Mouse (Mus musculus) thymus, postnatal 36 days (tissue): ENCODE measurements around the gene Hmgcl.
A peak's percentile ranks its signal among the peaks of the same experiment; 100 is the strongest.

ENCODE experiments used
- DNase-seq, 2 experiments: peaks; one replicate each; pipeline ENCODE4 v3.0.0; 2022; ENCODE audit warnings: mixed read lengths in 2 of 2

Hmgcl gene

GRCm38 (mm10) chr4:135986943-135987710 is 40.9 kb downstream of the Hmgcl start, which contains the start of gene Pithd1:
TSS of gene Pithd1 (minus strand) at chr4:135987264.
- peak; percentile 93 to 95 for DNase-seq

GRCm38 (mm10) chr4:135987714-135988113 is 41.5 kb downstream of the Hmgcl start:
- no peak for DNase-seq

- no peak for DNase-seq
Observed at GRCm38 (mm10) chr4:135993941-135994340, 47.7 kb downstream of the Hmgcl start.

GRCm38 (mm10) chr4:135995118-135995517 is 48.9 kb downstream of the Hmgcl start:
- DNase-seq: no peak

DNA sequence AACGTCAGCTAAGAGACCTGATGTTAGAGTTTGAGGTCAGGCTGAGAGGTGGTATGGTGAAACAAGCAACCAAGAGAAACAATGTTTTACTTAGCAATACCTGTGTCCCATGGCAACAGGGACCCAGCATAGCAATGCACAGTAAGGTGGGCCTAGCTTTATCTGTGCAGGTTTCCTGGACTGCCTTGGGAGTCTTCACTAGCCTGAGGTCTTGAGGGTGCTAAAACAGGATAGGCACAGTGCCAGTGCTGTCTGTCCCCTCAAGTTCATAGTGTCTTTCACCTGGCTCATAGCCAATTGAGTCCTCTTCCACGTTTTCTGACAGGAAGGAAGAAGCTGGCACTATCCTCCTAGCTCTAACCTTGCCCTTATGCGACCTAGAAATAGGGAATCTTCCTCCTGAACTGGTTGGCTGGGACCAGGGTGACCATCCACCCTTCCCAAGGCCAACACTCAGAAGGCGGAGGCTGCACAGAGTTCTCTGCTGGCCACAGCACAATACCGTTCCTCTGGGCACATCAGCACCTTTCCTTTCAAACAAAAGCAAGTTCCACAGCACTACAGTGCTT is 57.9 kb downstream of the Hmgcl start:
- no peak for DNase-seq

DNA sequence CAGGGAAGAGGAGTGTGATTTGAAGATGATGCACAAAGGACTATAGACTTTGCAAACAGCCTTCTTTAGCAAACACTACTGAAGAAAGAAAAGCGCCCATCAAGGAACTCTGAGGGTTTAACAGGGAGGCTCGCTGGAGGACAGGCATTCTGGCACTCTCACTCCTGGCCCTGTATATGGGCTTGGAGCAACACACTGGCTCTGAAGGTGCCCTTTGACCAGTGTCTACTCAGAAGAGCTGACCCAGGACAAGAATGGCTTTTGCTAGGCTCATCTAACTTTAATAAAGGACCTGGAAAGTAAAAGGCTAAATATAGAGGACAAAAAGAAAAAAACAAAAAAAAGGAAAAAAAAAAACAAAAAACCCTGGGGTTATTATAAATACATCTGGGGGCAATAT is 58.7 kb downstream of the Hmgcl start:
- DNase-seq: no peak

DNA sequence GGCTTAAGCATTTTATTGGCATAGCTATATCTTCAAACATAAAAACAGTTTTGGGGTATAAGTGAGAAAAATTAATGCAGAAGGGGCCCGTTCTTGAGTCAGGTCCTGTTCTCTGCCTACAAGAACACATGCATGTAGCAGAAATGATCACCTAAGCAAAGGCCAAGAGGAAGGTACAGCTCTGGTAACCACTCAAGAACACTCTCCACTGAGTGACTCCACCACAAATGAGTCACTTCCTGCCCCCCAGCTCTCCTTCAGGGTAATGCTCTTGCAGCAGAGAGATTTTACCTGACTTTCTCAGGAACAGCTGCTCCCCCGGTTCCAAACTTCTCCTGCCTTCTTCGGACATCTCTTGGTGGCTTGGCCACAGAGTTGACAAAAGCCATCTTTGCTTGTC is 60.6 kb downstream of the Hmgcl start:
- no peak for DNase-seq

DNA sequence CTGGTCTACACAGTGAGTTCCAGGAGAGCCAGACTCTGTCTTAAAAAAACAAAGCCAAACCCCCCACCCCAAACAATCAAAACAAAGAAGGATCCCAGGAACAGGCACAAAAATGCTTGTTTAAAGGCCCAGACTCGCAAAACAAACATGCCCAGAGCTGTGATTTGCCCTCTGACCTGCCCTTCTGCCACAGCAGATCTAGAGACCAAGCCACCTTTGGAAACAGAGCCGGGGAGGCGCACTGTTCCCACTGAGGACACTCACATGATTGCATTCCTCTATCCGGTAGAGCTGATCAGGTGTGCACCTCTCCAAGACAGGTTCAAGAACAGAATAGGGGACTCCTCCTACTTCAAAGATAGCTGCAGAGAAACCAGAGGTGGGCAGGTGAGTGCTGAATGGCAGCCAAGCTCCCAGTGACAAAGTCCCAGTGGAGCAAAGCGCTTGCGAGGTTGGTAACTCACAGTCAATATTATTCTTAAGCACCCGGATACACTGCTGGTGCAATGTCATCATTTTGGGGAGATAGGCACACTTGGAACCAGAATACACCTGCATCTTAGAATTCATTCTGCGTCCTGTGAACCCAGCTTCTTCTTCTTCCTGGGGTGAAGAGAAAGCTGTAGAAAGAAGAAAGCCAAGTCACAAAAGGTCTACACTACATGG is 62.7 kb downstream of the Hmgcl start:
- no peak for DNase-seq

DNA sequence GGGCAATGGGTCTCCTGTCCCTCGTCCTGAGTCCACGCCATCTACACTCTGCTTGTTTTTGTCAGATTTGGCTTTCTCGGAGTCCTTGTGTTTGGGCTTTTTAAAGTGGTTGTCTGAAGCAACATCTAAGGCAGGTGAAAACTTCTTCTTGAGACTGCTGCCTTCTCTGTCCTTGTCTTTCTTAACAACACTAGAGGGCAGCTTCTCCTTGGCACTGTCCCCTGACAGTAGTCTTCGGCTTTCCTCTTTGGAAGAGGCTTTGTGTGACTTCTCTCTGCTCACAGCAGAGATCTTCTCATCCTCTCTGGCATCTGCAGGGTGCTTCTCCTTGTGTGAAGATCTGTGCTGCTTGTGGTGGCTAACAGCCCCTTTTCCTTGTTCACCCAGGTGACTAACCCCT is 64.3 kb downstream of the Hmgcl start:
- DNase-seq: no peak
